Mouse (Mus musculus): ENCODE data around the gene Kcnk5.

- TF ChIP-seq CTCF (IDR thresholded peaks at IDR 0.05; ENCODE audit: extremely low read depth, insufficient read length, insufficient replicate concordance, low read depth, low read length) (no peak), POLR2A (IDR thresholded peaks at IDR 0.05; ENCODE audit: low read depth, low read length) (no peak)
These were observed 2.5 kb downstream of the Kcnk5 start for GRCm38 (mm10) chr14:20179080-20179479.

Measured in small intestine, adult 2 months (tissue).